11 mouse cellular contexts compared by ENCODE assay signal in the genomic region with DNA sequence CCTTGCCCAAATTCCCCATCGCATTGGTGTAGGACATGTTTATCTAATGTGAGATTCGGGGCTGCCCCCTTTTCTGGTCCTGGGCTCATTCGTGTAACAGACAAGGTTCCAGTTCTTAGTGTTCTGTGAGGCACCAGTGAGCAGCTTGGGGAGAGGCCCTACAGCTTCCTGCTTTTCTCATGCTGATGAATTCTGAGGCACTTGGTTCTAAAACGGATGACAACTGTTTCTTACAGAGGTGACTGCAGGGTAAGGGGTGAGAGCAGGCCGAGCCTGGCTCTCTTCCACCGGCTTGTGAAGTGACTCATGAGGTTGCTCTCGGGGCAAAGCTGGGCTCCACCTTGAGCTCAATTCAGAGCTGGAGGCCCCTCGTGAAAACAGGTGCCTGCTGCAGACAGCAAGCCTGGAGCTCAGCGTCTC.
DNase-seq lines count a peak whose midpoint lies in the region; ATAC-seq lines count a peak whose summit lies in the region.
"Had no signal": no experiment of that assay in that cellular context is flagged by ENCODE, and none has a peak within 500 bp of the region (broad histone marks: within the 10 kb centered on the region; RNA-seq: fewer than 3 reads in every experiment).

No protein-coding gene starts in this region.

- H3K4me2 ChIP-seq in liver, embryonic 11.5 days, result no peak overlapping the region
- H3K4me2 ChIP-seq: forebrain, embryonic 15.5 days had no signal

- H3K27me3 ChIP-seq in liver, embryonic 11.5 days (replicated peaks; ENCODE audit: control insufficient read depth, insufficient read depth, low read length), result no peaks in the 10 kb centered on the region
- H3K27me3 ChIP-seq: forebrain, embryonic 15.5 days had no signal

- no peak for ATAC-seq in liver, embryonic 11.5 days (replicated peaks; ENCODE audit: low FRiP score)
- ATAC-seq: forebrain, embryonic 15.5 days; midbrain, embryonic 16.5 days had no signal

- H3K9me3 ChIP-seq in liver, embryonic 11.5 days (ENCODE audit: control insufficient read depth, low read length), result no peaks in the 10 kb centered on the region
- H3K9me3 ChIP-seq: forebrain, embryonic 15.5 days had no signal

- no peaks in the 10 kb centered on the region for H3K36me3 ChIP-seq in liver, embryonic 11.5 days (ENCODE audit: control insufficient read depth, insufficient read depth, low read length)
- H3K36me3 ChIP-seq: forebrain, embryonic 15.5 days had no signal

- no peak overlapping the region for H3K9ac ChIP-seq in liver, embryonic 11.5 days (ENCODE audit: low read depth, low read length)
- H3K9ac ChIP-seq: forebrain, embryonic 15.5 days had no signal

- H3K4me1 ChIP-seq in liver, embryonic 11.5 days (replicated peaks; ENCODE audit: control insufficient read depth, insufficient read depth, low read length), result no peaks in the 10 kb centered on the region
- H3K4me1 ChIP-seq: forebrain, embryonic 15.5 days had no signal

- H3K4me3 ChIP-seq in liver, embryonic 11.5 days (ENCODE audit: low read depth, low read length), result no peak overlapping the region
- H3K4me3 ChIP-seq: forebrain, embryonic 15.5 days had no signal

- DNase-seq in kidney, postnatal 14 days, result peak; percentile 37
- DNase-seq in kidney, adult 8-10 months, result no peak
- peak; percentile 72 for DNase-seq in CD4-positive, CD25-positive, alpha-beta regulatory T cell, adult 2 months (ENCODE audit: low read depth, low spot score)
- DNase-seq in adrenal gland, postnatal 10 days, result peak; percentile 57
- DNase-seq in naive thymus-derived CD4-positive, alpha-beta T cell, adult 2 months (ENCODE audit: low read depth), result peak; percentile 63
- no peak for DNase-seq in embryo, embryonic 11 days
- no peak for DNase-seq in liver, embryonic 11.5 days (ENCODE audit: low spot score)
- DNase-seq in cerebellum, adult 8-10 months, result no peak
- DNase-seq: lung, adult 18-20 months had no signal

- no peak overlapping the region for H3K27ac ChIP-seq in liver, embryonic 11.5 days (ENCODE audit: low read depth, low read length)
- H3K27ac ChIP-seq: forebrain, embryonic 15.5 days had no signal

- 60% methylated on average over 9 of the region's 9 CpGs for WGBS in liver, embryonic 11.5 days

Comparison
In these comparisons a context has a peak if more than half of its experiments do, and no peak if none do; other contexts are left out.
1. DNase-seq: peak in kidney, postnatal 14 days (single experiment), CD4-positive, CD25-positive, alpha-beta regulatory T cell, adult 2 months (single experiment), adrenal gland, postnatal 10 days (single experiment) and naive thymus-derived CD4-positive, alpha-beta T cell, adult 2 months (single experiment); none in kidney, adult 8-10 months (0 of 2), embryo, embryonic 11 days (single experiment), liver, embryonic 11.5 days (single experiment) and cerebellum, adult 8-10 months (single experiment).